Mouse (Mus musculus) kidney, adult 2 months (tissue): ENCODE results near the gene Pcsk5. TPM values are rescaled to one million over a fixed set of nuclear protein-coding genes. Genes with fewer than 3 reads are reported as not detected.

Experiments used
- DNase-seq: peaks from one replicate; pipeline ENCODE4 v3.0.0; 2021
- H3K27ac ChIP-seq: fragments of 200-500 bp; 2 replicates; pipeline ENCODE4 v1.5.1; 2012; ENCODE audit warnings: low read depth, low read length, control low read depth, inconsistent platforms; ENCODE audit not compliant: insufficient read depth
- H3K27me3 ChIP-seq: fragments of 200-500 bp; replicated peaks from 2 replicates; pipeline ENCODE4 v1.6.1; 2012; ENCODE audit warnings: mild to moderate bottlenecking, moderate library complexity, low read length, inconsistent platforms; ENCODE audit not compliant: control insufficient read depth, insufficient read depth
- H3K36me3 ChIP-seq: fragments of 200-500 bp; 2 replicates; pipeline ENCODE4 v1.6.1; 2012; ENCODE audit warnings: mild to moderate bottlenecking, moderate library complexity, low read length, inconsistent platforms; ENCODE audit not compliant: control insufficient read depth, insufficient read depth
- H3K4me1 ChIP-seq: fragments of 200-500 bp; 2 replicates; pipeline ENCODE4 v1.6.1; 2011; ENCODE audit warnings: low read length; ENCODE audit not compliant: control insufficient read depth, insufficient read depth
- H3K4me3 ChIP-seq: fragments of 200-500 bp; 2 replicates; pipeline ENCODE4 v1.5.1; 2011; ENCODE audit warnings: mild to moderate bottlenecking, low read depth, low read length, control low read depth; ENCODE audit not compliant: insufficient read depth
- CTCF ChIP-seq: fragments of 200-500 bp; conservative IDR thresholded peaks from 2 replicates; pipeline ENCODE4 v1.5.1; 2011; ENCODE audit warnings: low read depth, mild to moderate bottlenecking, control low read depth, low read length, moderate library complexity, mixed read lengths; ENCODE audit not compliant: insufficient read depth, insufficient read length
- POLR2A ChIP-seq: fragments of 200-500 bp; IDR thresholded peaks from one replicate; pipeline ENCODE4 v1.6.1; 2011; ENCODE audit warnings: low read depth, low read length, control low read depth
- WGBS: fragments of 180-500 bp; shearing (Covaris S2); methylation state at CpG from one replicate; pipeline ENCODE4 v1.1.7; 2018; 5-methylcytosine and 5-hydroxymethylcytosine counted together
- polyA plus RNA-seq: library from polyadenylated mRNA; depleted of rRNA; stranded (reverse); fragments of >200 nt; gene quantifications from 2 replicates; pipeline ENCODE4 v1.2.3, GENCODE M21; 2012

The Pcsk5 gene
- polyA plus RNA-seq, 1 experiment: 9.4 TPM

GRCm38 (mm10) chr19:17574564-17574963 is 262.9 kb downstream of the Pcsk5 start:
- Histone ChIP-seq H3K4me3 (no peak overlapping the region), H3K27me3 (no peaks in the 10 kb centered on the region), H3K27ac (no peak overlapping the region), H3K4me1 (peaks cover 2% of the 10 kb centered on the region; the same call in 1 of the 2 replicates), H3K36me3 (peaks cover 2% of the 10 kb centered on the region; the same call in 1 of the 2 replicates)
- DNase-seq: no peak
- WGBS: 97% methylated on average over 5 of the region's 5 CpGs
- TF ChIP-seq CTCF (no peak), POLR2A (no peak)

GRCm38 (mm10) chr19:17572315-17572714 is 265.1 kb downstream of the Pcsk5 start:
- WGBS: 90% methylated on average over 8 of the region's 8 CpGs
- Histone ChIP-seq H3K36me3 (peaks cover 2% of the 10 kb centered on the region; the same call in 1 of the 2 replicates), H3K4me1 (peaks cover 2% of the 10 kb centered on the region; the same call in 1 of the 2 replicates), H3K27ac (no peak overlapping the region), H3K4me3 (no peak overlapping the region), H3K27me3 (no peaks in the 10 kb centered on the region)
- TF ChIP-seq POLR2A (no peak), CTCF (no peak)
- DNase-seq: no peak

- Histone ChIP-seq H3K4me3 (no peak overlapping the region), H3K36me3 (peaks cover 2% of the 10 kb centered on the region; the same call in 1 of the 2 replicates), H3K27me3 (no peaks in the 10 kb centered on the region), H3K4me1 (peaks cover 2% of the 10 kb centered on the region; the same call in 1 of the 2 replicates), H3K27ac (no peak overlapping the region)
- 62% methylated on average over 2 of the region's 2 CpGs for WGBS
- TF ChIP-seq CTCF (no peak), POLR2A (no peak)
- DNase-seq: peak; percentile 65
Measured at GRCm38 (mm10) chr19:17570936-17571335, 266.5 kb downstream of the Pcsk5 start.

GRCm38 (mm10) chr19:17567264-17567663 is 270.2 kb downstream of the Pcsk5 start:
- peaks cover 2% of the 10 kb centered on the region; the same call in 1 of the 2 replicates for H3K4me1 ChIP-seq
- peaks cover 2% of the 10 kb centered on the region; the same call in 1 of the 2 replicates for H3K36me3 ChIP-seq
- H3K27ac ChIP-seq: no peak overlapping the region
- WGBS: 68% methylated on average over 3 of the region's 3 CpGs
- no peak overlapping the region for H3K4me3 ChIP-seq
- no peak for TF ChIP-seq CTCF
- no peak for TF ChIP-seq POLR2A
- no peak for DNase-seq
- H3K27me3 ChIP-seq: no peaks in the 10 kb centered on the region

GRCm38 (mm10) chr19:17566097-17566496 is 271.3 kb downstream of the Pcsk5 start:
- TF ChIP-seq CTCF: no peak
- WGBS: 96% methylated on average over 4 of the region's 4 CpGs
- Histone ChIP-seq H3K4me1 (peaks cover 2% of the 10 kb centered on the region; the same call in 1 of the 2 replicates), H3K27me3 (no peaks in the 10 kb centered on the region), H3K27ac (no peak overlapping the region), H3K4me3 (no peak overlapping the region), H3K36me3 (no peaks in the 10 kb centered on the region)
- no peak for DNase-seq

- Histone ChIP-seq H3K4me3 (no peak overlapping the region), H3K4me1 (peaks cover 14% of the 10 kb centered on the region; the same call in 1 of the 2 replicates), H3K27me3 (no peaks in the 10 kb centered on the region), H3K27ac (peak overlapping the region; percentile 50; the same call in 1 of the 2 replicates), H3K36me3 (no peaks in the 10 kb centered on the region)
- 55% methylated on average over 2 of the region's 2 CpGs for WGBS
- DNase-seq: peak; percentile 67
- TF ChIP-seq POLR2A (no peak), CTCF (no peak)
Measured at GRCm38 (mm10) chr19:17558764-17559163, 278.7 kb downstream of the Pcsk5 start.

- TF ChIP-seq POLR2A (no peak), CTCF (peak; percentile 51)
- DNase-seq: peak; percentile 88
- peak overlapping the region; percentile 24 for H3K27ac ChIP-seq
- H3K4me1 ChIP-seq: peaks cover 14% of the 10 kb centered on the region; the same call in 1 of the 2 replicates
- no peaks in the 10 kb centered on the region for H3K36me3 ChIP-seq
- H3K4me3 ChIP-seq: no peak overlapping the region
- 62% methylated on average over 7 of the region's 7 CpGs for WGBS
- H3K27me3 ChIP-seq: no peaks in the 10 kb centered on the region
Measured at GRCm38 (mm10) chr19:17555159-17555558, 282.3 kb downstream of the Pcsk5 start.
